Mouse (Mus musculus): Measurements from ENCODE around the gene Kl. TPM values are rescaled to one million over a fixed set of nuclear protein-coding genes. Genes with fewer than 3 reads are reported as not detected.

Kl gene
- total RNA-seq (2012; rRNA removed) (not detected in 2 replicates), total RNA-seq (2014; rRNA removed) (not detected in 2 replicates), polyA plus RNA-seq (2012; ENCODE audit: insufficient read length, low read depth) (not detected in 2 replicates)

- dilution Hi-C loops (cut with MboI; ENCODE audit: extremely low pct_ligation_motif_present, extremely low pct_unique_long_range_greater_than_20kb, low sequenced_read_pairs) (no loop called here), in situ Hi-C loops (cut with MboI; ENCODE audit: low pct_ligation_motif_present, low pct_unique_long_range_greater_than_20kb, low sequenced_read_pairs) (no loop called here)
- no peak within 1 kb of the TSS for H3K27ac ChIP-seq (ENCODE audit: insufficient read depth, low read depth)
- DNase-seq (ENCODE audit: extremely low read depth), result no peak
- H3K4me1 ChIP-seq (ENCODE audit: control insufficient read depth in 1 of 2, insufficient read depth in 2 of 2), result no peaks in the 10 kb centered on the region
- H3K4me3 ChIP-seq (replicated peaks in 1 of 3; ENCODE audit: low read depth in 2 of 3, low read length in 2 of 3, poor library complexity in 1 of 3), result no peak within 1 kb of the TSS
- H3K36me3 ChIP-seq (replicated peaks in 1 of 2; ENCODE audit: control insufficient read depth in 1 of 2, insufficient read depth in 1 of 2, low read length in 1 of 2), result no peaks in the 10 kb centered on the region
- TF ChIP-seq ZC3H11A (IDR thresholded peaks at IDR 0.05; ENCODE audit: low read depth, low read length) (no peak), IRF4 (IDR thresholded peaks at IDR 0.05; ENCODE audit: low read depth, low read length) (no peak), POLR2AphosphoS2 (IDR thresholded peaks at IDR 0.05; ENCODE audit: low read depth, low read length) (no peak), CTCF (conservative IDR thresholded peaks at IDR 0.05 in 1 of 2, IDR thresholded peaks at IDR 0.05 in 1 of 2; ENCODE audit: low read depth in 2 of 2, low read length in 2 of 2) (no peak), NRF1 (IDR thresholded peaks at IDR 0.05; ENCODE audit: low read depth, low read length) (no peak), SMC3 (IDR thresholded peaks at IDR 0.05; ENCODE audit: low read depth, low read length) (no peak), MXI1 (IDR thresholded peaks at IDR 0.05; ENCODE audit: low read depth, low read length) (no peak), USF1 (IDR thresholded peaks at IDR 0.05; ENCODE audit: low read depth, low read length) (no peak), TBP (conservative IDR thresholded peaks at IDR 0.05; ENCODE audit: low read depth, low read length) (no peak), RAD21 (IDR thresholded peaks at IDR 0.05; ENCODE audit: low read depth, low read length) (no peak), ELF1 (IDR thresholded peaks at IDR 0.05; ENCODE audit: low read depth, low read length) (no peak)
- H3K79me2 ChIP-seq (replicated peaks; ENCODE audit: control insufficient read depth, extremely low read depth, insufficient read depth, poor library complexity, severe bottlenecking), result no peaks in the 10 kb centered on the region
- H3K27me3 ChIP-seq (replicated peaks), result no peaks in the 10 kb centered on the region
- H3K9ac ChIP-seq (ENCODE audit: insufficient read depth, low read depth), result no peak within 1 kb of the TSS
- H3K9me3 ChIP-seq (replicated peaks; ENCODE audit: low read length), result peaks cover 11% of the 10 kb centered on the region
- H3K4me2 ChIP-seq (ENCODE audit: insufficient read depth, low read depth, poor library complexity, severe bottlenecking), result no peak within 1 kb of the TSS
These were observed at the start of gene Kl for GRCm38 (mm10) chr5:150952328-150952668. Gene Kl, plus strand, starts transcription at chr5:150952607.

GRCm38 (mm10) chr5:150906053-150907040, 46.1 kb upstream of the Kl start:
- dilution Hi-C loops (cut with MboI; ENCODE audit: extremely low pct_ligation_motif_present, extremely low pct_unique_long_range_greater_than_20kb, low sequenced_read_pairs) (no loop called here), in situ Hi-C loops (cut with MboI; ENCODE audit: low pct_ligation_motif_present, low pct_unique_long_range_greater_than_20kb, low sequenced_read_pairs) (no loop called here)
- no peaks in the 10 kb centered on the region for H3K36me3 ChIP-seq (replicated peaks in 1 of 2; ENCODE audit: control insufficient read depth in 1 of 2, insufficient read depth in 1 of 2, low read length in 1 of 2)
- H3K4me1 ChIP-seq (ENCODE audit: control insufficient read depth in 1 of 2, insufficient read depth in 2 of 2), result peaks cover 0 to 4% of the 10 kb centered on the region in 2 experiments; a peak in 1 of 4 replicates
- H3K9ac ChIP-seq (ENCODE audit: insufficient read depth, low read depth), result no peak overlapping the region
- H3K4me3 ChIP-seq (replicated peaks in 1 of 3; ENCODE audit: low read depth in 2 of 3, low read length in 2 of 3, poor library complexity in 1 of 3), result no peak overlapping the region
- H3K79me2 ChIP-seq (replicated peaks; ENCODE audit: control insufficient read depth, extremely low read depth, insufficient read depth, poor library complexity, severe bottlenecking), result no peaks in the 10 kb centered on the region
- no peak overlapping the region for H3K27ac ChIP-seq (ENCODE audit: insufficient read depth, low read depth)
- TF ChIP-seq MEF2A (IDR thresholded peaks at IDR 0.05; ENCODE audit: borderline replicate concordance, low read depth, low read length) (no peak), HCFC1 (IDR thresholded peaks at IDR 0.05; ENCODE audit: low read depth, low read length) (no peak)
- H3K4me2 ChIP-seq (ENCODE audit: insufficient read depth, low read depth, poor library complexity, severe bottlenecking), result no peak overlapping the region
- H3K27me3 ChIP-seq (replicated peaks), result no peaks in the 10 kb centered on the region
- no peak for DNase-seq (ENCODE audit: extremely low read depth)
- H3K9me3 ChIP-seq (replicated peaks; ENCODE audit: low read length), result peaks cover 4% of the 10 kb centered on the region
